Comparison of ENCODE assay signal across 13 mouse cellular contexts in genomic region chr4:56993331-56993730, GRCm38 (mm10). TPM values are rescaled to one million over a fixed set of nuclear protein-coding genes. Genes with fewer than 3 reads are reported as not detected.
DNase-seq lines count a peak whose midpoint lies in the region; ATAC-seq lines count a peak whose summit lies in the region.
"Had no signal": no experiment of that assay in that cellular context is flagged by ENCODE, and none has a peak within 500 bp of the region (broad histone marks: within the 10 kb centered on the region; RNA-seq: fewer than 3 reads in every experiment).

No protein-coding gene starts in this region.

- ATAC-seq in frontal cortex, adult (ENCODE audit: low TSS enrichment) = peak; percentile 6; the same call in 1 of the 2 replicates
- peak; percentile 72 for ATAC-seq in megakaryocyte progenitor cell, adult 5-6 weeks (replicated peaks; ENCODE audit: poor library complexity)
- ATAC-seq: forebrain, embryonic 15.5 days had no signal

- no peak for DNase-seq in frontal cortex, postnatal 10 days (ENCODE audit: low spot score in 2 of 2)
- peak; percentile 45 for DNase-seq in A20 (ENCODE audit: low read depth, low spot score)
- DNase-seq in thymus, postnatal 10 days (ENCODE audit: low spot score in 2 of 2) = peak; percentile 7 to 31
- no peak for DNase-seq in testis, postnatal 14 days (ENCODE audit: low spot score)
- DNase-seq in adrenal gland, postnatal 25 days = no peak
- no peak for DNase-seq in heart, postnatal 14 days
- DNase-seq: adrenal gland, adult 2 months; cerebellum, adult 9-11 months; gastrocnemius, postnatal 36 days; kidney, adult 18-20 months had no signal

- intact Hi-C loops in heart, postnatal 14 days (cut with DNase I) = no loop called here

RNA-seq across cellular contexts. Expression of gene Frrs1l, which starts 3.1 kb away (rescaled TPM):
- not detected in 2 replicates for total RNA-seq in megakaryocyte progenitor cell, adult 5-6 weeks (2015)
- total RNA-seq in megakaryocyte progenitor cell, adult 5-6 weeks (2017) = not detected in 2 replicates
- 0.24 and 0.39 TPM in 2 replicates for total RNA-seq in adrenal gland, postnatal 25 days (2021)
- under 1 TPM; 0.07 TPM for total RNA-seq in heart, postnatal 14 days (2021)
- total RNA-seq: gastrocnemius, postnatal 36 days had no signal

RNA-seq across cellular contexts. Expression of gene Tmem245, which starts 46.1 kb away (rescaled TPM):
- total RNA-seq in megakaryocyte progenitor cell, adult 5-6 weeks (2015) = 12.7 and 14.6 TPM in 2 replicates
- 5.0 and 5.8 TPM in 2 replicates for total RNA-seq in megakaryocyte progenitor cell, adult 5-6 weeks (2017)
- 46.7 and 53.9 TPM in 2 replicates for total RNA-seq in adrenal gland, postnatal 25 days (2021)
- 10 to 100 TPM; 53.1 to 58.3 TPM for total RNA-seq in heart, postnatal 14 days (2021)

Comparison
In these comparisons a context has a peak if more than half of its experiments do, and no peak if none do; other contexts are left out.
1. DNase-seq: peak in A20 (single experiment) and thymus, postnatal 10 days (2 of 2); none in frontal cortex, postnatal 10 days (0 of 2), testis, postnatal 14 days (single experiment), adrenal gland, postnatal 25 days (single experiment) and heart, postnatal 14 days (0 of 2).